Mouse (Mus musculus) heart, adult 9 months (tissue): ENCODE data around the gene Guca1a.
A peak's percentile ranks its signal among the peaks of the same experiment; 100 is the strongest.
"Not testable (repeated sequence)": the region's sequence is repeated elsewhere in the genome, so short reads cannot be mapped to it uniquely, and the experiment has no call there.

Source experiments
- DNase-seq, 2 experiments: peaks; one replicate each; pipeline ENCODE4 v3.0.0; 2022; ENCODE audit warnings: low spot score in 2 of 2

Gene Guca1a

GRCm38 (mm10) chr17:47400451-47400850 lies at the start of gene Guca1a:
Gene Guca1a (minus strand): TSS chr17:47400584.
- DNase-seq: no peak

GRCm38 (mm10) chr17:47449432-47449831 lies 49.0 kb upstream of the Guca1a start:
- DNase-seq: no peak

GRCm38 (mm10) chr17:47448523-47449372 lies 48.4 kb upstream of the Guca1a start:
- no peak for DNase-seq

- DNase-seq: no peak
These were observed 46.2 kb upstream of the Guca1a start for GRCm38 (mm10) chr17:47446561-47446960.

- DNase-seq: no peak
These were observed 45.6 kb upstream of the Guca1a start for GRCm38 (mm10) chr17:47446025-47446424.

GRCm38 (mm10) chr17:47445518-47445917 lies 45.1 kb upstream of the Guca1a start:
- DNase-seq: no peak

GRCm38 (mm10) chr17:47444113-47444512 lies 43.7 kb upstream of the Guca1a start:
- DNase-seq: no peak

- DNase-seq: no peak
These were observed 41.9 kb upstream of the Guca1a start for GRCm38 (mm10) chr17:47442271-47442670.

- DNase-seq: no peak
These were observed 41.1 kb upstream of the Guca1a start for GRCm38 (mm10) chr17:47441296-47442051.

GRCm38 (mm10) chr17:47440359-47440890 lies 40.0 kb upstream of the Guca1a start:
- DNase-seq: no peak

GRCm38 (mm10) chr17:47439396-47440028 lies 39.1 kb upstream of the Guca1a start:
- no peak for DNase-seq

- no peak for DNase-seq
These were observed 38.2 kb upstream of the Guca1a start for GRCm38 (mm10) chr17:47438611-47439010.

- DNase-seq: no peak
These were observed 36.6 kb upstream of the Guca1a start, which contains the start of gene 1700001C19Rik for GRCm38 (mm10) chr17:47436907-47437547. Gene 1700001C19Rik (minus strand): TSS chr17:47437376.

GRCm38 (mm10) chr17:47436156-47436906 lies 35.9 kb upstream of the Guca1a start, which contains the start of gene AI661453:
Gene AI661453 (plus strand): TSS chr17:47436615.
- no peak for DNase-seq

GRCm38 (mm10) chr17:47430815-47431214 lies 30.4 kb upstream of the Guca1a start:
- no peak for DNase-seq

GRCm38 (mm10) chr17:47428831-47429304 lies 28.5 kb upstream of the Guca1a start:
- DNase-seq: peak; percentile 17 to 23

GRCm38 (mm10) chr17:47427316-47427715 lies 26.9 kb upstream of the Guca1a start:
- no peak for DNase-seq

- no peak for DNase-seq
These were observed 23.8 kb upstream of the Guca1a start for GRCm38 (mm10) chr17:47424186-47424585.

- DNase-seq: not testable (repeated sequence)
These were observed 22.2 kb upstream of the Guca1a start for GRCm38 (mm10) chr17:47422616-47423015.

GRCm38 (mm10) chr17:47421566-47421965 lies 21.2 kb upstream of the Guca1a start:
- no peak for DNase-seq
